Mouse (Mus musculus): ENCODE measurements around the gene Clmn. TPM values are rescaled to one million over a fixed set of nuclear protein-coding genes. Genes with fewer than 3 reads are reported as not detected.

Gene Clmn
- polyA plus RNA-seq, 1 experiment from 2014 or later, result 3.0 TPM

GRCm38 (mm10) chr12:104837957-104838401 lies 26.9 kb downstream of the Clmn start:
- Histone ChIP-seq H3K36me3 (ENCODE audit: control insufficient read depth, insufficient read depth, low read length) (no peaks in the 10 kb centered on the region), H3K4me2 (ENCODE audit: low read depth, low read length) (no peak overlapping the region), H3K27ac (ENCODE audit: low read length) (no peak overlapping the region), H3K27me3 (replicated peaks; ENCODE audit: control insufficient read depth, insufficient read depth, low read length) (no peaks in the 10 kb centered on the region), H3K9ac (ENCODE audit: low read depth, low read length) (no peak overlapping the region), H3K9me3 (ENCODE audit: control insufficient read depth, low read length) (no peaks in the 10 kb centered on the region), H3K4me1 (ENCODE audit: control insufficient read depth, insufficient read depth, low read length) (peaks cover 9% of the 10 kb centered on the region; the same call in 1 of the 2 replicates), H3K4me3 (ENCODE audit: low read length) (no peak overlapping the region)
- ATAC-seq, result peak; percentile 31; the same call in 1 of the 2 replicates
- WGBS, result 64% methylated on average over 13 of the region's 13 CpGs

GRCm38 (mm10) chr12:104837111-104837837 lies 27.6 kb downstream of the Clmn start:
- Histone ChIP-seq H3K9ac (ENCODE audit: low read depth, low read length) (no peak overlapping the region), H3K9me3 (ENCODE audit: control insufficient read depth, low read length) (no peaks in the 10 kb centered on the region), H3K4me1 (ENCODE audit: control insufficient read depth, insufficient read depth, low read length) (peaks cover 9% of the 10 kb centered on the region; the same call in 1 of the 2 replicates), H3K27me3 (replicated peaks; ENCODE audit: control insufficient read depth, insufficient read depth, low read length) (no peaks in the 10 kb centered on the region), H3K4me2 (ENCODE audit: low read depth, low read length) (no peak overlapping the region), H3K4me3 (ENCODE audit: low read length) (no peak overlapping the region), H3K36me3 (ENCODE audit: control insufficient read depth, insufficient read depth, low read length) (no peaks in the 10 kb centered on the region), H3K27ac (ENCODE audit: low read length) (no peak overlapping the region)
- ATAC-seq, result no peak
- WGBS, result 63% methylated on average over 2 of the region's 2 CpGs

GRCm38 (mm10) chr12:104836230-104836629 lies 28.6 kb downstream of the Clmn start:
- Histone ChIP-seq H3K9ac (ENCODE audit: low read depth, low read length) (no peak overlapping the region), H3K27me3 (replicated peaks; ENCODE audit: control insufficient read depth, insufficient read depth, low read length) (no peaks in the 10 kb centered on the region), H3K4me2 (ENCODE audit: low read depth, low read length) (no peak overlapping the region), H3K4me1 (ENCODE audit: control insufficient read depth, insufficient read depth, low read length) (peaks cover 8% of the 10 kb centered on the region; the same call in 1 of the 2 replicates), H3K4me3 (ENCODE audit: low read length) (no peak overlapping the region), H3K36me3 (ENCODE audit: control insufficient read depth, insufficient read depth, low read length) (no peaks in the 10 kb centered on the region), H3K27ac (ENCODE audit: low read length) (no peak overlapping the region), H3K9me3 (ENCODE audit: control insufficient read depth, low read length) (no peaks in the 10 kb centered on the region)
- ATAC-seq, result no peak
- 97% methylated on average over 6 of the region's 6 CpGs for WGBS

- peak; percentile 29; the same call in 1 of the 2 replicates for ATAC-seq
- H3K4me2 ChIP-seq (ENCODE audit: low read depth, low read length), result no peak overlapping the region
- no peak overlapping the region for H3K9ac ChIP-seq (ENCODE audit: low read depth, low read length)
- H3K4me1 ChIP-seq (ENCODE audit: control insufficient read depth, insufficient read depth, low read length), result peaks cover 6% of the 10 kb centered on the region; the same call in 1 of the 2 replicates
- WGBS, result 63% methylated on average over 19 of the region's 19 CpGs
- no peaks in the 10 kb centered on the region for H3K9me3 ChIP-seq (ENCODE audit: control insufficient read depth, low read length)
- H3K27me3 ChIP-seq (replicated peaks; ENCODE audit: control insufficient read depth, insufficient read depth, low read length), result no peaks in the 10 kb centered on the region
- H3K4me3 ChIP-seq (ENCODE audit: low read length), result no peak overlapping the region
- no peak overlapping the region for H3K27ac ChIP-seq (ENCODE audit: low read length)
- no peaks in the 10 kb centered on the region for H3K36me3 ChIP-seq (ENCODE audit: control insufficient read depth, insufficient read depth, low read length)
Observed at GRCm38 (mm10) chr12:104835369-104836094, 29.3 kb downstream of the Clmn start.

GRCm38 (mm10) chr12:104834772-104835171 lies 30.1 kb downstream of the Clmn start:
- WGBS, result 75% methylated on average over 4 of the region's 4 CpGs

GRCm38 (mm10) chr12:104830666-104831435 lies 34.0 kb downstream of the Clmn start:
- Histone ChIP-seq H3K4me3 (ENCODE audit: low read length) (no peak overlapping the region), H3K4me1 (ENCODE audit: control insufficient read depth, insufficient read depth, low read length) (peaks cover 15% of the 10 kb centered on the region), H3K9me3 (ENCODE audit: control insufficient read depth, low read length) (no peaks in the 10 kb centered on the region), H3K36me3 (ENCODE audit: control insufficient read depth, insufficient read depth, low read length) (no peaks in the 10 kb centered on the region), H3K27ac (ENCODE audit: low read length) (no peak overlapping the region), H3K27me3 (replicated peaks; ENCODE audit: control insufficient read depth, insufficient read depth, low read length) (no peaks in the 10 kb centered on the region), H3K9ac (ENCODE audit: low read depth, low read length) (no peak overlapping the region), H3K4me2 (ENCODE audit: low read depth, low read length) (no peak overlapping the region)
- WGBS, result 84% methylated on average over 17 of the region's 17 CpGs
- no peak for ATAC-seq

More at GRCm38 (mm10) chr12:104834772-104835171, 30.1 kb downstream of the Clmn start:
- no peaks in the 10 kb centered on the region for H3K36me3 ChIP-seq (ENCODE audit: control insufficient read depth, insufficient read depth, low read length)
- H3K4me1 ChIP-seq (ENCODE audit: control insufficient read depth, insufficient read depth, low read length), result peaks cover 14% of the 10 kb centered on the region
- no peak overlapping the region for H3K4me2 ChIP-seq (ENCODE audit: low read depth, low read length)
- no peak for ATAC-seq
- H3K27me3 ChIP-seq (replicated peaks; ENCODE audit: control insufficient read depth, insufficient read depth, low read length), result no peaks in the 10 kb centered on the region
- no peak overlapping the region for H3K27ac ChIP-seq (ENCODE audit: low read length)
- H3K9me3 ChIP-seq (ENCODE audit: control insufficient read depth, low read length), result no peaks in the 10 kb centered on the region
- no peak overlapping the region for H3K9ac ChIP-seq (ENCODE audit: low read depth, low read length)
- no peak overlapping the region for H3K4me3 ChIP-seq (ENCODE audit: low read length)

- no peaks in the 10 kb centered on the region for H3K9me3 ChIP-seq (ENCODE audit: control insufficient read depth, low read length)
- WGBS, result 68% methylated on average over 7 of the region's 7 CpGs
- no peaks in the 10 kb centered on the region for H3K36me3 ChIP-seq (ENCODE audit: control insufficient read depth, insufficient read depth, low read length)
Observed at GRCm38 (mm10) chr12:104830283-104830639, 34.6 kb downstream of the Clmn start.

GRCm38 (mm10) chr12:104829596-104830282 lies 35.1 kb downstream of the Clmn start:
- H3K4me2 ChIP-seq (ENCODE audit: low read depth, low read length), result no peak overlapping the region
- peaks cover 19% of the 10 kb centered on the region for H3K4me1 ChIP-seq (ENCODE audit: control insufficient read depth, insufficient read depth, low read length)
- no peaks in the 10 kb centered on the region for H3K36me3 ChIP-seq (ENCODE audit: control insufficient read depth, insufficient read depth, low read length)
- no peaks in the 10 kb centered on the region for H3K9me3 ChIP-seq (ENCODE audit: control insufficient read depth, low read length)
- H3K4me3 ChIP-seq (ENCODE audit: low read length), result no peak overlapping the region
- WGBS, result 36% methylated on average over 6 of the region's 6 CpGs
- ATAC-seq, result peak; percentile 92
- peak overlapping the region; percentile 60 for H3K27ac ChIP-seq (ENCODE audit: low read length)
- H3K9ac ChIP-seq (ENCODE audit: low read depth, low read length), result no peak overlapping the region; the same call in 1 of the 2 replicates
- H3K27me3 ChIP-seq (replicated peaks; ENCODE audit: control insufficient read depth, insufficient read depth, low read length), result no peaks in the 10 kb centered on the region

More at GRCm38 (mm10) chr12:104830283-104830639, 34.6 kb downstream of the Clmn start:
- H3K4me3 ChIP-seq (ENCODE audit: low read length), result no peak overlapping the region
- peak overlapping the region; percentile 8; the same call in 1 of the 2 replicates for H3K27ac ChIP-seq (ENCODE audit: low read length)
- peaks cover 17% of the 10 kb centered on the region for H3K4me1 ChIP-seq (ENCODE audit: control insufficient read depth, insufficient read depth, low read length)
- no peak overlapping the region for H3K9ac ChIP-seq (ENCODE audit: low read depth, low read length)
- H3K27me3 ChIP-seq (replicated peaks; ENCODE audit: control insufficient read depth, insufficient read depth, low read length), result no peaks in the 10 kb centered on the region
- no peak overlapping the region for H3K4me2 ChIP-seq (ENCODE audit: low read depth, low read length)
- ATAC-seq, result no peak

Measured in intestine, embryonic 16.5 days (tissue).